Mouse (Mus musculus): ENCODE measurements around the gene Tex33. TPM values are rescaled to one million over a fixed set of nuclear protein-coding genes. Genes with fewer than 3 reads are reported as not detected.

The Tex33 gene
- polyA plus RNA-seq, 1 experiment from 2014 or later = not detected

DNA sequence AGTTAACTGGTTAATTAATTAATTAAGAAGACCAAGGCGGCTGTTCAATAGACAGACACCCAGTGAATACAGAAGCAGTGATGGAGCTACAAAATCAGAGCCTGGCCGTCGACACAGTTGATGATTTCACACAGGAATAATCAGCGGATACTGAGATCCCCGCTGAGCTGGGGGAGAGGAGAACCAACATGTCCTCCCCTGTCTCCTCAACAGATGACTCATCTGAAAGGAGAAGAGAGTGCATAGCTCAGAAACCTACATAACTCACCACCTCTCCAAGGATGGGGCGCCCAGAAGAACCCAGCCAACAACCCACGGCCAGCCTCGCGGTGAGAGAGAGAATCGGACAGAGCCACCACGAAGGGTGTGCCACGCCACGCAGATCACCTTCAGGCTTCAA lies 24.7 kb upstream of the Tex33 start:
- DNase-seq (ENCODE audit: low read depth, low spot score) (no peak), ATAC-seq (no peak)
- no peak for TF ChIP-seq CTCF (IDR thresholded peaks at IDR 0.05)
- ChIA-PET POLR2A (no interaction called here), CTCF (interaction anchor here (0.9 to 2.7 kb wide), 7 partner anchors 13 to 112 kb away, joined by 3 to 18 read pairs (median 4); no protein-coding TSS in a partner anchor)
- H3K27me3 ChIP-seq = no peaks in the 10 kb centered on the region
- in situ Hi-C loops (cut with MboI; ENCODE audit: low pct_unique_long_range_greater_than_20kb) = loop anchor here (5.0 kb wide), 2 partner anchors 53 to 163 kb away; no protein-coding TSS in a partner anchor

DNA sequence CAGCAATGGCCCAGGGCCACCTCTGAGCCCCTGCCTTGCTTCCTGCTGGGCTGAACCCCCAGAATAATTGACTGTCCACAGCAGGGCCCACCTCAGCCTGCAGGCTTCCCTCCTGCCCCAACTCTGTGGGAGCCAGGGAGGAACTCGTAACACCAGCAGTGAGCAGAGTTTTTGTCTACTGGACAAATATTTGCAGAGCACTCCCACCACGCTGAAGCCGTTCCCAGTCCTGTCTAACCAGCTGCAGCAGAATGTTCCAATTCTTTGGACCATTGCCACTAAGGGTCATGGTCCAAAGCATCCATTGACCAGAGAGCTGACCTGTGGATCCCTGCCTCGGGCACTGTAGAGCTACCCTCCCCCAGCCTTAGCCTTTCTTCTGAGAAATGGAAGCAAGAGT lies 21.2 kb upstream of the Tex33 start:
- TF ChIP-seq CTCF (IDR thresholded peaks at IDR 0.05) = no peak
- ChIA-PET CTCF (interaction anchor here (1.3 to 1.5 kb wide), 3 partner anchors 9 to 62 kb away, joined by 3 to 5 read pairs (median 3); partner anchors contain the start of gene Mpst), POLR2A (interaction anchor here (0.9 to 1.0 kb wide), 2 partner anchors 10 to 15 kb away, joined by 4 read pairs; partner anchors contain the start of gene Mpst)
- DNase-seq (ENCODE audit: low read depth, low spot score) = peak; percentile 81
- in situ Hi-C loops (cut with MboI; ENCODE audit: low pct_unique_long_range_greater_than_20kb) = no loop called here
- H3K27me3 ChIP-seq = no peaks in the 10 kb centered on the region
- peak; percentile 79 for ATAC-seq

DNA sequence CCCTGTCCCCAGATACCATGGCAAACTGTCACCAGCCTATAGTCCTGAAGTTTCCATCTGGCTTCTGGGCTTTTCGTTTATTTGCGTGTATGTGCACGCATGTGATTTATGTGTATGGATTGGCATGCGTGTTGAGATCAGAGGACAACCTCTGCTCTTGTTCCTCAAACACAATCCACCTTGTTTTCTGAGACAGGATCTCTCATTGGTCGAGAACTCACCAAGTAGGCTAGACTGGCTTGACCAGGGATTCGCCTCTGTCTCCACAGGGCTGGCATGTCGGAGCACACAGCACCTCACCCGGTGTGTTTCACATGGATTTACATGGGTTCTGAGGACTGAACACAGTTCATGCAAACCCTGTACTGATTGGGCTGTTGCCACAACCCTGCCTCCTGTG lies 18.4 kb upstream of the Tex33 start:
- POLR2A ChIA-PET = no interaction called here
- DNase-seq (ENCODE audit: low read depth, low spot score) (no peak), ATAC-seq (no peak)
- CTCF ChIA-PET = interaction anchor here (0.7 kb wide), 1 partner anchor 8 kb away, joined by 3 read pairs; no protein-coding TSS in a partner anchor
- in situ Hi-C loops (cut with MboI; ENCODE audit: low pct_unique_long_range_greater_than_20kb) = no loop called here
- H3K27me3 ChIP-seq = no peaks in the 10 kb centered on the region
- TF ChIP-seq CTCF (IDR thresholded peaks at IDR 0.05) = no peak

DNA sequence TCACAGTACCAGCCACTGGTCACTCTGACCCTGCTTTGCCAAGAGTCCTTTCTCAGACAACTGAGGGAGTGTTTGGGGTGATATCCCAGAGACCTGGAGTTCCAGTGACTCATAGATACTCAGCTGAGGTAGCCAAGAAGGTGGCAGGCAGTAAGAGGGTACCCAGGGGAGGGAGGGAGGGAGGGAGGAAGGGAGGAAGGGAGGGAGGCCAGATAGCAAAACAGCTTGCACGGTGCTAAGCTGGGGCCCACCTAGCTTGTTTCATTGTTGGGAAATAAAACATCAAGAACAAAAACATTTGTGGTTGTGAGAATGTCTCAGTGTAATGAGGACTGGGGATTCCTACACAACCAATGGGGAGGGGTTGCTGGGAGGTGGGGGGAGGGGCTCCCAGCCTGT lies 18.0 kb upstream of the Tex33 start:
- CTCF ChIA-PET = interaction anchor here (0.7 kb wide), 1 partner anchor 8 kb away, joined by 3 read pairs; no protein-coding TSS in a partner anchor
- TF ChIP-seq CTCF (IDR thresholded peaks at IDR 0.05) = no peak
- no peaks in the 10 kb centered on the region for H3K27me3 ChIP-seq
- in situ Hi-C loops (cut with MboI; ENCODE audit: low pct_unique_long_range_greater_than_20kb) = no loop called here
- ATAC-seq (no peak), DNase-seq (ENCODE audit: low read depth, low spot score) (no peak)
- POLR2A ChIA-PET = no interaction called here

DNA sequence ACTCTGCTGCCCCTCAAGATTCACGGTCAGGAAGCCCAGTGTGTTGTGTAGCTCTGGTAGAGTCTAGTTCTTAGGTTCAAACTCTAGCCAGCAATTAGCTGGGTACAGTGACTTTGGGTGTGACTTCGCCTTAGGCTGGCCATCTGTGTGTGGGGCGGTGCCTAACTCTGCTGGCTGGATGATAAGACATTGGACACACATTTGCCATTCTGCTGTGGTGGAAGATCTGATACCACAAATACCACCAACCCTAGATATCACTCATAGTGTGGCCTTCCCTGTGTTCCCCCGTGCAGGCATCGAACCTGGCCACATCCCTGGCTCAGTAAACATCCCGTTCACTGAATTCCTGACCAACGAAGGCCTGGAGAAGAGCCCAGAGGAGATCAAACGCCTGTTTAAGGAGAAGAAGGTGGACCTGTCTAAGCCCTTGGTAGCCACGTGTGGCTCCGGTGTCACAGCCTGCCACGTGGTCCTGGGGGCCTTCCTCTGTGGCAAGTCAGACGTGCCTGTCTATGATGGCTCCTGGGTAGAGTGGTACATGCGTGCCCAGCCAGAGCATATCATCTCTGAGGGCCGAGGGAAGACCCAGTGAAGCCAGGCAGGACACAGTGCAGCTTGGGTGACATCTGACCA lies 17.5 kb upstream of the Tex33 start:
- no peak for TF ChIP-seq CTCF (IDR thresholded peaks at IDR 0.05)
- ATAC-seq (no peak), DNase-seq (ENCODE audit: low read depth, low spot score) (no peak)
- no peaks in the 10 kb centered on the region for H3K27me3 ChIP-seq
- ChIA-PET CTCF (interaction anchor here (0.7 kb wide), 1 partner anchor 9 kb away, joined by 3 read pairs; no protein-coding TSS in a partner anchor), POLR2A (no interaction called here)
- in situ Hi-C loops (cut with MboI; ENCODE audit: low pct_unique_long_range_greater_than_20kb) = no loop called here

DNA sequence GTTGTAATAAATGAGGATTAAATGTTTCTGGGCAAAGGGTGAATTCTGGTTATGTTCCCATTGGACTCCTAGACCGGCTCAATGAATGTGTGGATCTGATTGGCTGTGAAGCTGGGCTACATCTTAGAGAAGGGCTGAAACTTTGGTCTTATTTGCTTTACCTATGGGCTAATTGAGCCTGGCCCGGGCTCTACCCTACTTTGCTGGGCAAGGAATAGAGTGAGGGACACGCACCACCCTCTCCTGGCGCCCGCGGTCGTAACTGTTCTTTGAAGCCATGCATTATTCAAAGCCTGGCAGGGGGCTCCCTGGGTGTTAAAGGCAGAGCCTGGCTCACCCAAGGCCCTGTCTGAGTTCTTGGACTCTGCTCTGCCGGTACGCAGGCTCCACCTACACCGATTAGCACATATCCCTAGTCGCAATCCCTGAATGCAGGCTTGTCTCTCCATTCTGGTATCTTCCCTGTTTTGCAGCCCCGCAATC lies 13.9 kb upstream of the Tex33 start:
- in situ Hi-C loops (cut with MboI; ENCODE audit: low pct_unique_long_range_greater_than_20kb) = no loop called here
- CTCF ChIA-PET = no interaction called here
- H3K27me3 ChIP-seq = no peaks in the 10 kb centered on the region
- DNase-seq (ENCODE audit: low read depth, low spot score) (no peak), ATAC-seq (no peak)
- POLR2A ChIA-PET = no interaction called here
- TF ChIP-seq CTCF (IDR thresholded peaks at IDR 0.05) = no peak

DNA sequence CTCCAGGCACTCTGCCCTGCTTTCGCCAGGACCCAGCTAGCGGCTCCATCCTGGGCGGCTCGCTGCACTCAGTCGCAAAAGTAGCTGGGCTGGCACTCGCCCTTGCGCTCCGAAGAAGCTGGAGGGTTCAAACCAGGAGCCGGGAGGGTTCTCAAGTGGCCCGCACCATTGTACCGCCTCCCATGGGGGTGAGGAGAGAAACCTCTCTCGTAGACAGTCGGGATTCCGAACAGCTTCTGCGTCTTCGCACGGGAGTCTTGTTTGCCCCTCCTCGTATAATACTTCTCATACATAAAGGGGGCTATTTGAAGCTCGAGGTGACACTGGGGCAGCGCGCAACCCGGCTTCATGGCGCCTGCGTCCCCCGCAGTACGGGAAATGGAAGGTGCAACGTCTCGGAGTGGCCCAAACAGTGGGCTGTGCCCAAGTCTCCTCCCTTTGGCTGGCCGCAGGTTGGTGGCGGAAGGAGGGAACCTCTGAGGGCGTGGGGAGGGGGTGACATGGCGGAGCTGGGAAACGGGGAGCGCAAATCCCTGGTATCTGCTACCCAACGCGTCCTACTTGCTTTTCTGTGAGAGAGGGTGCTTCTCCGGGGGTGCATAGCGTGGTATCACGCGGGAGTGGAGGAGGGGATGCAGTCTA lies 10.7 kb upstream of the Tex33 start, which contains the start of gene Mpst:
Gene Mpst (plus strand): TSS at position 124 of the 642 bp plus-strand sequence.
- TF ChIP-seq CTCF (IDR thresholded peaks at IDR 0.05) = no peak
- no peaks in the 10 kb centered on the region for H3K27me3 ChIP-seq
- DNase-seq (ENCODE audit: low read depth, low spot score) = peak; percentile 68
- CTCF ChIA-PET = interaction anchor here (1.0 to 1.5 kb wide), 2 partner anchors 11 to 38 kb away, joined by 3 to 4 read pairs; no protein-coding TSS in a partner anchor
- ATAC-seq = peak; percentile 80
- in situ Hi-C loops (cut with MboI; ENCODE audit: low pct_unique_long_range_greater_than_20kb) = no loop called here
- POLR2A ChIA-PET = interaction anchor here (0.7 to 2.0 kb wide), 4 partner anchors 11 to 124 kb away, joined by 3 to 5 read pairs (median 4); no protein-coding TSS in a partner anchor

DNA sequence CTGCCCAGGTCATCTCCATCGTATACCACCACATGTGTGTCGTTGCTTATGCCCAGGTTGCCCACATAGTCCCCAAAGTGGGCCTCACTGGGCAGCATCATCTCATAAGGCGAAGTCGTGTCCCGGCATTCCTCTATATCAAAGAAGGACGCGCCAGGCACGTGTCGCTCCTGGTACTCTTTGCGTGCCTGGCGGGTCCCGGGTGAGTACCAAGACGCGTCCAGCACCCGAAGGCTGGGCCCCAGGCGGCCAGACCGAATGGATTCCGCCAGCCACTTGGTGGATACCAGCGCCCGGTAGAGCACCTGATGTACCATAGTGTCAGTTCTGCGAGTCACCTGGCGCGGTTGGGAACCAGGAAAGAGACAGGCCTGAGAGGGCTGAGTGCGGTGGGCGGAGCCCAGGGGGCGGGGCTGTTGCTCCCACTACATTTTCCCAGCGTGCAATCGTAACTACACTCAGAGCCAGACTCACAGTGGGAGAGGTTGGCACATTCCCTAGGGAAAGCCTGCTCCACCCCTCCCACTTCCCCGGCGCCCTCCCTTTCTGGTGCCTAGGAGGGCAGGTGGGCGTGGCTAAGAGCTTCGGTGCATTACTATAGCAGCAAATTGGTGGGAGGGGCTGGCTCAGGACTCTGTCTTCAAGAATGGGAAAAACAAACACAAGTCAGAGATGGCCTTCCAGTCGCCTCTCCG lies 10.0 kb upstream of the Tex33 start, which contains the start of gene Tst:
Gene Tst (minus strand): TSS at position 391 of the 695 bp plus-strand sequence.
- no peaks in the 10 kb centered on the region for H3K27me3 ChIP-seq
- TF ChIP-seq CTCF (IDR thresholded peaks at IDR 0.05) = no peak
- DNase-seq (ENCODE audit: low read depth, low spot score) (no peak), ATAC-seq (peak; percentile 40)
- in situ Hi-C loops (cut with MboI; ENCODE audit: low pct_unique_long_range_greater_than_20kb) = no loop called here
- ChIA-PET POLR2A (interaction anchor here (1.2 to 2.0 kb wide), 2 partner anchors 16 to 125 kb away, joined by 3 to 5 read pairs; no protein-coding TSS in a partner anchor), CTCF (interaction anchor here (1.0 to 1.5 kb wide), 2 partner anchors 12 to 37 kb away, joined by 3 to 4 read pairs; no protein-coding TSS in a partner anchor)

DNA sequence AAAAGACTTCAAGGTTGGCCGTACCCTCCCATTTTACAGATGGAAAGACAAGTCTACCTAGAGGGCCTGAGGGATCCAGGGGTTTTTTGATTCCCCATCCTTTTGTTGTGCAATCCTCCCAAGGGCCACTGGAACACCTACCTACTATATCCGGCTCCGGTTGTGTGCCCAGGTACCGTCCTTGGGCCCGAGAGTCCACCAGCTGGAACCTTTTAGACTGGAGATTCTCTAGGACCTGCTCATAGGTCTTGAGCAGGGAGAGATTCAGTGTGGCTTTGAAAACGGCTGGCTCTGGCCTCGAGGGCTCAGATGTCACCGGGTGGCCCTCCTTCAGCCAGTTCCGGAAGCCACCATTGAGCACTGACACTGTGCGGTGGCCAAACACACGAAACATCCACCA lies 9.4 kb upstream of the Tex33 start:
- ChIA-PET CTCF (interaction anchor here (1.5 kb wide), 1 partner anchor 36 kb away, joined by 4 read pairs; no protein-coding TSS in a partner anchor), POLR2A (interaction anchor here (1.2 kb wide), 1 partner anchor 16 kb away, joined by 3 read pairs; no protein-coding TSS in a partner anchor)
- ATAC-seq (no peak), DNase-seq (ENCODE audit: low read depth, low spot score) (no peak)
- TF ChIP-seq CTCF (IDR thresholded peaks at IDR 0.05) = no peak
- in situ Hi-C loops (cut with MboI; ENCODE audit: low pct_unique_long_range_greater_than_20kb) = no loop called here
- H3K27me3 ChIP-seq = no peaks in the 10 kb centered on the region

DNA sequence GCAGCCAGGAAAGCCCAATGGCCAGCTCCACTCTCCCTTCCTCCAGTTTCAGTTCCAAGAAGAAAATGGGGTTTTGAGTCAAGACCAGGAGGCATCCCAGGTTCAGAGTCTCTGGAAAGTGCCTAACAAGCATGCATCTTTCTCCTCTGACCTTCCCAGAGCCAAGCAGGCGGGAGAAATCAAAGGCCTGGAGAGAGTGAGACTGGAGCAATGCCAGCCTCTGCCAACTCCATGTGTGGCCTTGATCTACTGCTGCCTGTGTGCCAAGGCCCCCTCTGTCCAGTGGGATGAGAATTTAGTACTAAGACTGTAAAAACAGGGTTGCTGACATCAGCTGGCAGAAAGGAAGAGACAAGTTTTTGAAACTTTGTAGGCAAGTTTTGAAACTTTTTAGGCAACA lies 8.2 kb upstream of the Tex33 start:
- in situ Hi-C loops (cut with MboI; ENCODE audit: low pct_unique_long_range_greater_than_20kb) = no loop called here
- TF ChIP-seq CTCF (IDR thresholded peaks at IDR 0.05) = no peak
- POLR2A ChIA-PET = no interaction called here
- DNase-seq (ENCODE audit: low read depth, low spot score) (no peak), ATAC-seq (no peak)
- CTCF ChIA-PET = no interaction called here
- H3K27me3 ChIP-seq = no peaks in the 10 kb centered on the region

Measured in Patski (cell line).